Mouse (Mus musculus) intestine, postnatal 0 days (tissue): Measurements from ENCODE around the gene Ankrd23. TPM values are rescaled to one million over a fixed set of nuclear protein-coding genes. Genes with fewer than 3 reads are reported as not detected.

Experiments used
- ATAC-seq: fragments of 200-750 bp; cut with Nextera tagmentation; 2 replicates; pipeline ENCODE4 v1.8.0; 2017; ENCODE audit warnings: mild to moderate bottlenecking, moderate TSS enrichment, moderate library complexity
- H3K27ac ChIP-seq: fragments of 300-500 bp; sonication (generic); 2 replicates; pipeline ENCODE4 v1.5.1; 2014; ENCODE audit warnings: mild to moderate bottlenecking, low read depth, low read length, moderate library complexity
- H3K27me3 ChIP-seq: fragments of 300-500 bp; sonication (generic); replicated peaks from 2 replicates; pipeline ENCODE4 v1.6.1; 2014; ENCODE audit warnings: low read length, mixed read lengths; ENCODE audit not compliant: control insufficient read depth, insufficient read depth
- H3K36me3 ChIP-seq: fragments of 300-500 bp; sonication (generic); 2 replicates; pipeline ENCODE4 v1.6.1; 2014; ENCODE audit warnings: mild to moderate bottlenecking, moderate library complexity; ENCODE audit not compliant: control insufficient read depth, insufficient read depth
- H3K4me1 ChIP-seq: fragments of 300-500 bp; sonication (generic); replicated peaks from 2 replicates; pipeline ENCODE4 v1.6.1; 2014; ENCODE audit warnings: antibody characterized with exemption, low read length, mixed read lengths; ENCODE audit not compliant: control insufficient read depth, insufficient read depth
- H3K4me2 ChIP-seq: fragments of 300-500 bp; sonication (generic); replicated peaks from 2 replicates; pipeline ENCODE4 v1.6.1; 2014; ENCODE audit warnings: low read depth, mild to moderate bottlenecking, moderate library complexity
- H3K4me3 ChIP-seq: fragments of 300-500 bp; sonication (generic); 2 replicates; pipeline ENCODE4 v1.5.1; 2014; ENCODE audit warnings: low read depth, low read length
- H3K9ac ChIP-seq: fragments of 300-500 bp; sonication (generic); 2 replicates; pipeline ENCODE4 v1.6.1; 2014; ENCODE audit warnings: mild to moderate bottlenecking, low read depth, low read length
- H3K9me3 ChIP-seq: fragments of 300-500 bp; sonication (generic); 2 replicates; pipeline ENCODE4 v1.6.1; 2016; ENCODE audit warnings: mixed run types; ENCODE audit not compliant: control insufficient read depth
- CTCF ChIP-seq: sonication (generic); IDR thresholded peaks from 2 replicates; pipeline ENCODE4 v1.5.1; 2016; ENCODE audit warnings: low read depth, mild to moderate bottlenecking, control low read depth, antibody characterized with exemption, moderate library complexity
- WGBS: fragments of 180-500 bp; shearing (Covaris S2); extraction: QIAGEN DNeasy Blood & Tissue Kit; methylation state at CpG from one replicate; pipeline ENCODE4 v1.1.7; 2014; 5-methylcytosine and 5-hydroxymethylcytosine counted together
- polyA plus RNA-seq: library from polyadenylated mRNA; unstranded; fragments of >200 nt; fragmentation: Nextera tagmentation; extraction: Ambion mirVana; gene quantifications from 2 replicates; pipeline ENCODE4 v1.2.1, GENCODE M21; 2015

The Ankrd23 gene
- polyA plus RNA-seq, 1 experiment from 2014 or later = 2.1 TPM

DNA sequence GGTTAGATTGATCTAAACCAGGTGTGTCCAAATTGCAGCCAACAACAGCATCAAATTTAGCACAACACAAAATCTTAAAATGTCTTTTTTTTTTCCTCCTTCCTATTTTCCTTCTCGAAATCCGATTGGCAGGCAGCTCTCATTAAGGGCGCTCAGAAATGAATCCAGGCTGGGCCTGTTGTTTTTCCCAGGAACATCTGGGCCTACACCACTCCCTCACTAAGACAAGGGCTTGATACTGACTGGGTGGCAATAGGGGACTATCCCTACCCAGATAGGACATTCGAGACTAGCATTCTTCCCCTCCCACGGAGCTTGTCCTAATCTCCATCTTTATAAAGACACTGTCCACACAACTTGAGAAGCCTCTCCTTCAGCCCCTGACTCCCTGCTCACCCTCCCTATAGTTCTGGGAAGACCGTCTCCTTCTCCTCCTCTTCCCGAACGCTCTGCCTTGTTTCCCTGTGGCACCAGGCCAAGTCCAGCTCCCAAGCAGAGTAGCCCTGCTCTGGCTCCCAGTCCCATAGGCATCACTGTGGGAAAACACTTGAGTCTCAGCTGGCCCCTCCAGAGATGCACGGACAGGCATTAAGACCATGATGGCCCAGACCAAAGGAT, 11.4 kb upstream of the Ankrd23 start:
- Histone ChIP-seq H3K4me3 (no peak overlapping the region), H3K9ac (no peak overlapping the region), H3K4me1 (no peaks in the 10 kb centered on the region), H3K36me3 (peaks cover 55% of the 10 kb centered on the region), H3K27me3 (no peaks in the 10 kb centered on the region), H3K27ac (no peak overlapping the region; the same call in 1 of the 2 replicates), H3K4me2 (no peak overlapping the region), H3K9me3 (no peaks in the 10 kb centered on the region)
- ATAC-seq = no peak
- no peak for TF ChIP-seq CTCF
- 43% methylated on average over 9 of the region's 9 CpGs for WGBS

DNA sequence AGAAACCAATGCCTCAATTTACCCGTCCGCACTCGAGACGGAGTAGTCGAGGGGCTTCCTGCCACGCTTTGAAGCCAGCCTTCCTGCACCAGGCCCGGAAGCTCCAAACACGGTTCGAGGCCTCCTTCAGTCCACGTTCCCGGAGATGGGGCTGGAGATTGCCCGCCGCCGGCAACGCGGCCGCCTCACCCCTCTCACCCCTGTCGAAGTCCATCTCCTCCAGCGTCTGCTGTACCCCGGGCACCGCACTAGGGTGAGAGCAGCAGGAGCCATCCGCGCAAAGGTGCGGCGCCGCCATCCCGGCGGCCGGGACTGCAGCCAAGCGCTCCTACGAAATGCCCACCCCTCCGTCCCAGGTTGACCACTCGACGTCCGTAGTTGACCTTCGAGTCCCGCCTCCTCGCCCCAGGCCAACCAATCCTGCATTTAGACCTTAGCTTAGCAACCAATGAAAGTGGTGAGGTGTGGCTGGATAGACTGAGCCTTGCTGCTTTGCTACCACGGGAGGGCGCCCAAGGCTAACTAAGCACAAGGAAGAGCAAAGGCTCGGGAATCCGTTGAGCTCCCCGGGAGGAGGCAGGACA, 10.3 kb upstream of the Ankrd23 start, which contains the start of gene Ankrd39:
Gene Ankrd39 (minus strand): TSS at position 558 of the 584 bp plus-strand sequence.
- ATAC-seq = peak; percentile 99
- WGBS = under 1% methylated on average over 43 of the region's 43 CpGs
- peak within 1 kb of the TSS; percentile 75 for H3K4me2 ChIP-seq
- H3K9me3 ChIP-seq = no peaks in the 10 kb centered on the region
- H3K27me3 ChIP-seq = no peaks in the 10 kb centered on the region
- peak within 1 kb of the TSS; percentile 64 for H3K4me3 ChIP-seq
- peak; percentile 100 for TF ChIP-seq CTCF
- H3K4me1 ChIP-seq = no peaks in the 10 kb centered on the region
- H3K36me3 ChIP-seq = peaks cover 51% of the 10 kb centered on the region
- peak within 1 kb of the TSS; percentile 64 for H3K9ac ChIP-seq
- H3K27ac ChIP-seq = peak within 1 kb of the TSS; percentile 52; the same call in 1 of the 2 replicates

DNA sequence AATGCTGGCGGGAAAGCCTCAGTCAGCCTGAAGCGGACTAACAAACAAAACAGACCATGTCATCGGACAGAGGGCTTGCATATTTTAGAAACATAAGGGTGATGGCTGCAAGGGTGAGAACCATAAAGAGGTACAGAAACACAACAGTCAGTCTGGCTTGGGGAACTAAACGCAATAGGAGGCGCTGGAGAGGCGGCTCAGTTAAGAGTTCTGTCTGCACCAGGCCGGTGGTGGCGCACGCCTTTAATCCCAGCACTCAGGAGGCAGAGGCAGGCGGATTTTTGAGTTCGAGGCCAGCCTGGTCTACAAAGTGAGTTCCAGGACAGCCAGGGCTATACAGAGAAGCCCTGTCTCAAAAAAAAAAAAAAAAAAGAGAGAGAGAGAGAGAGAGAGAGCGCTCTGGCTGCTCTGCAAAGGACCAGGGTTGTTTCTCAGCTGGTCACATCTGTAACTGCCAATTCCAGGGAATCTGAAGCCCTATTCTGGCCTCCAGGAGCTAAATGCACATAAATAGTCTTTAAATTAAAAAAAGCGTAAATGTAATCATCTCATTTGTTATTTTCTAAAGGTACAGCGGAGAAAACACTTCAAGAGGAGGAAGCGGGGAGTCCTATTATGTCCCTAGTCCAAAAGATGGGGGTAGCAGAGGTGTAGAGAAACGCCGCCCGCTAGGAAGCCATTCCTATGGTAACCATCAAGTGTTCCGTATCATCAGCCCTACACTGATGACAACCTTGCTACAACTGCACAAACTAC, 9.3 kb upstream of the Ankrd23 start:
- Histone ChIP-seq H3K9me3 (no peaks in the 10 kb centered on the region), H3K4me2 (peak overlapping the region; percentile 75), H3K4me3 (peak overlapping the region; percentile 64), H3K4me1 (no peaks in the 10 kb centered on the region), H3K36me3 (peaks cover 52% of the 10 kb centered on the region), H3K27me3 (no peaks in the 10 kb centered on the region), H3K9ac (peak overlapping the region; percentile 64), H3K27ac (no peak overlapping the region)
- WGBS = 66% methylated on average over 19 of the region's 19 CpGs
- TF ChIP-seq CTCF = peak; percentile 40
- ATAC-seq = no peak

DNA sequence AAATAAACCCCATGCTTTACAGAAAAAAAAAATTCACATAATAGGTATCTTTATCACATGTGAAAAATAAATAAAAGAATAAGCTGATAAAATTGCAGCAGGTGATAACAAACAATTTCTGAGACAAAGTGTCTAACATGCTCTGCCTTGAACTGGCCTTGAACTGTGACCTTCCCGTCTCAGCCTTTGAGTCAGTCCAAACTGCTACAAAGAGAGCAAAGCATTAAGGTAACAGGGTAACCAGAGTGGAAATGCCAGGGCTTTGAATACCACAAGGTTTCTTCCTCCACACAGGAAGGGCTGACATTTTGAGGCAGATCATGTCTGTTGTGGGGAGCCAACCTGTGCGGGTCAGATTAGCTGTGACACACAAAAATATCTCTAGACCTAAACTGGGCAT, 8.7 kb upstream of the Ankrd23 start:
- TF ChIP-seq CTCF = no peak
- Histone ChIP-seq H3K9me3 (no peaks in the 10 kb centered on the region), H3K27me3 (no peaks in the 10 kb centered on the region), H3K9ac (no peak overlapping the region), H3K4me2 (no peak overlapping the region), H3K27ac (no peak overlapping the region), H3K4me3 (no peak overlapping the region), H3K36me3 (peaks cover 51% of the 10 kb centered on the region), H3K4me1 (no peaks in the 10 kb centered on the region)
- no peak for ATAC-seq
- WGBS = 73% methylated on average over 2 of the region's 2 CpGs

DNA sequence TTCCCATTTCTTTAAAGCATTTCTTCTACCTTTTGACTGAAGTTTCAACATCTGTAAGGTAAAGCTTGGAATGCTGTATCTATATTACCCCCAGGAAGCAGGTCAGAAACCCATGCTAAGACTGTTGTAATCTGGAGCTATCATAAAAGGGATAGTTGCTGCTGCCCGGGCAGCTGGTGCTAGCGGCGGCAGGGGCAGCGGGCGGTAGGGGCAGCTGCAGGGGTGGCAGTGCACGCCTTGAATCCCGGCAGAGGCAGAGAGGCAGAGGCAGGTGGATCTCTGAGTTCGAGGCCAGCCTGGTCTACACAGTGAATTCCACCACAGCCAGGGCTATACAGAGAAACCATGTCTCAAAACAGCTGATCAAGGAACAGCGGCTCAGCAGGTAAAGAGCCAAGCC, 6.2 kb upstream of the Ankrd23 start:
- Histone ChIP-seq H3K27me3 (no peaks in the 10 kb centered on the region), H3K27ac (no peak overlapping the region), H3K9ac (no peak overlapping the region), H3K4me1 (no peaks in the 10 kb centered on the region), H3K4me3 (no peak overlapping the region), H3K4me2 (no peak overlapping the region), H3K9me3 (no peaks in the 10 kb centered on the region), H3K36me3 (peaks cover 43% of the 10 kb centered on the region)
- no peak for TF ChIP-seq CTCF
- ATAC-seq = no peak
- 78% methylated on average over 9 of the region's 9 CpGs for WGBS

DNA sequence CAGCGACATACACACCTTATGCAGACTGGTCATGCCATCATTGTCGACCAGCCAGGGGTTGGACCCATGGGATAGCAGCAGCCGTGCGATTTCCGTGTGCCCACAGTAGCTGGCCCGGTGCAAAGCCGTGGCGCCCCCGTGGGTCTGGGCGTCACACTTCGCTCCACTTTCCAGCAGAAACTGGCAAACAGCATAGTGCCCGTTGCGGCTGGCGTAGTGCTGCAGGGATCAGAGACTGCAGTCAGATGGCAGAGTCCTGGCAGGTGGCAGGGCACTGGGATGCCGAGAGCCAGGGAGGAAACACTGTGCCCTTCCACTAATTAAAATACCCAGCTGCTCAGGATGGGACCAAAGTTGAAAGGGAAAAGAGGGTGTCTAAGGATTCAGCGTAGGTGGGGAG, 5.2 kb upstream of the Ankrd23 start:
- Histone ChIP-seq H3K9ac (no peak overlapping the region), H3K4me2 (no peak overlapping the region), H3K36me3 (peaks cover 43% of the 10 kb centered on the region), H3K27ac (no peak overlapping the region; the same call in 1 of the 2 replicates), H3K4me3 (no peak overlapping the region), H3K27me3 (no peaks in the 10 kb centered on the region), H3K4me1 (no peaks in the 10 kb centered on the region), H3K9me3 (no peaks in the 10 kb centered on the region)
- 97% methylated on average over 16 of the region's 16 CpGs for WGBS
- no peak for TF ChIP-seq CTCF
- ATAC-seq = no peak
